Mouse (Mus musculus): ENCODE data around the gene Katnb1.

Katnb1 gene

DNA sequence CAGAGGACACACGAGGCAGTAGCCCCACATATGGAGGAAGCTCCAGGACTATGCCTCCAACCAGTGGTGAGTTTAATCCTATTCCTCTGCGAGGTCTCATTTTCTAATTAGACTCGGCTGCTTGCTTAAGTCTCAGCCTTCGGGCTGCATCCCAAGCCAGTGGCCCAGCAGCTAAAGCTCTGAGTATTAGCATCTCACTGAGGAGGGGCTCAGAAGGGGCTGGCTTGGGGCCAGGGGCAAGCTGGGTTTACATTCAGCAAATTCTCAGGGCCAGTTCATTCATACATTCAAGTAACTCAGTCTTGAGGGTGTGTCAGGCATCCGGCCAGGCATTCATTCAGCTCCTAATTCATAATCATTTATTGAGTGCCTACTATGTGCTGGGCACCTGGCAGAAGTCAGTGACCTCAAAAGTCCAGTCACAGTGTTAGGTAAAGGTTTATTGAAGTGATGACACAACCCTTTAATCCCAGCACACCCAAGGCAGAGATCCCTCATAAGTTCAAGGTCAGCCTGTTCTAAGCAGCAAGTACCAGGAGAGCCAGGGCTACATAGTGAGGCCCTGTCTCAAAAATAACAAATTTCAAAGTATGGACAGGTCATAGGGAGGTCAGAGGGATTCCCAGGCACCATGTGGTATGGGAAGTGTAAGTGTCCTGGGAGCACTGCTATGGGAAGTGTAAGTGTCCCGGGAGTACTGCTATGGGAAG lies 57.5 kb downstream of the Katnb1 start:
- DNase-seq (ENCODE audit: extremely low spot score, low read depth, low spot score), result no peak

DNA sequence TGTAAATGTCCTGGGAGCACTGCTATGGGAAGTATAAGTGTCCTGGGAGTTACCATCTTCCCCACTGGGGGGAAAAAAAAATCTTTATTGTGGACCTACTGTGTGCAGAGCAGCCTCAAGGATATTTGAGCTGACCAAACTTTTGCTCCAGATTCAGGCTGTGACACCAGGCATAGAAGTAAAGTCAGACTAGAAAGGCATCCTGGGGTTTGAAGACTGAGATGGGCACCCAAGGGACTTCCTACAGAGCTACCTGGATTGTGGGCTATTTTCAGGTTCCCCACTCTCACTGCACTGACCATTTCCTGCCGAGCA lies 58.0 kb downstream of the Katnb1 start:
- no peak for DNase-seq (ENCODE audit: extremely low spot score, low read depth, low spot score)

DNA sequence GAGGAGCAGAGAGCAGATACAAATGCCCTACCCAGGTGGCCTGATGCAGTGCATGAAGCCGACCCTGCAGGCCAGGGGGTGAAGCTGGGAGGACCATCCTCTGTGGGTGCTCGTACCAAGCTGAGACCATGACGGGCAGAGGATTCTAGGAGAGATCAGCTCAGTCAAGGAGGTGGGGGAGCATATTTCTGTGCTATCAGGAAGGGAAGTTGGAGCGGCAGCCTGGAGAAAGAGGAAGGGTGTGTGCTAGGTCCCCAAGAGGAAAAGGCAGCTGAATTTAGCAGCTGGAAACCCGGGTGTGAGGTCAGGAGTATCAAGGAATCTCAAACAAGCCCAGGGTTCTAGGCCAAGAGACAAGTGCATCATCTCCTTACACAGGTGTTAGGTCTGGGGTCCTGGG lies 59.6 kb downstream of the Katnb1 start:
- no peak for DNase-seq (ENCODE audit: extremely low spot score, low read depth, low spot score)

DNA sequence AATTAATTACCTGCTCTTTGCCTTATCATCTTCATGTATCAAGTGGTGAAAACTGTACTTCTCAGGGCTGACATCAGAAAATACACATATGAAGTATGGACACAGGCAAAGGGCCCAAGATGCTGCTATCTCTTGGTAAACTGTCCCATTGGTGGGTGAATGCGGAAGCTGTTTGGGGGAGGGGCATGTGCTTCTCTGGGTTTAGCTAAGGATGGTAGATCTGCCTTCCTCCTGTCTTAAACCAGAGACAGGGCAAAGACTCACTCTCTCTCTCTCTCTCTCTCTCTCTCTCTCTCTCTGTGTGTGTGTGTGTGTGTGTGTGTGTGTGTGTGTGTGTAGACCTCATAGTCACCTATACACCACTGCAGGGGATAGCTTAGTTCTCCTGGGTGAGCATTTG lies 60.0 kb downstream of the Katnb1 start:
- DNase-seq (ENCODE audit: extremely low spot score, low read depth, low spot score), result no peak

DNA sequence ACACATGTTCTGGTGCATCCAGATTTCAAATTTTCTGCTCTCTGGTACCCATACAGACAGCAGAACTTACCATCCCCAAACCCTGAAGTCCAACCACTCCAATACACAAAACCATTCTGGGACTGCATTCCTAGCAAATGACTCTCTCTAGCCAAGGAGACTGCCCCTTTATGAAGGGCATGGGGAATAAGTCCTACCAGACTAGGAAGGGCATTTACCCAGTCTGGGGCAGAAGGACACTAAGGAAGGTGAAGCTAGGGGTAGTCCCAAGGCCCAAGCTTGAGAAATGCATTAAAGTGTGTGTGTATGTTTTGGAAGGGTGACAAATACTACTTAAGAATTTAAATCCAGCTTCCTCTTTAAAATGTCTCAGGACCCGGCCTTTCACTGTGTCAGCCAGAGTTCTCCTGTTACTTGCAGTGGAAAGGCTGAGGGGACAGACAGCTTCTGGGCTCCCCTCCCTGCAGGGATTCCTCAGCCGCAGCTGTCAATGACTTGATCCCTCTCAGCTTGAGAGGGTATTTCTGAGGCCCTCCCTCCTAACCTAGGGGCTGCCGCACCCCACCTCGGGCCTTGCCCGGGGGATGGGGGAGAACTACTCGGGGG lies 60.6 kb downstream of the Katnb1 start:
- no peak for DNase-seq (ENCODE audit: extremely low spot score, low read depth, low spot score)

DNA sequence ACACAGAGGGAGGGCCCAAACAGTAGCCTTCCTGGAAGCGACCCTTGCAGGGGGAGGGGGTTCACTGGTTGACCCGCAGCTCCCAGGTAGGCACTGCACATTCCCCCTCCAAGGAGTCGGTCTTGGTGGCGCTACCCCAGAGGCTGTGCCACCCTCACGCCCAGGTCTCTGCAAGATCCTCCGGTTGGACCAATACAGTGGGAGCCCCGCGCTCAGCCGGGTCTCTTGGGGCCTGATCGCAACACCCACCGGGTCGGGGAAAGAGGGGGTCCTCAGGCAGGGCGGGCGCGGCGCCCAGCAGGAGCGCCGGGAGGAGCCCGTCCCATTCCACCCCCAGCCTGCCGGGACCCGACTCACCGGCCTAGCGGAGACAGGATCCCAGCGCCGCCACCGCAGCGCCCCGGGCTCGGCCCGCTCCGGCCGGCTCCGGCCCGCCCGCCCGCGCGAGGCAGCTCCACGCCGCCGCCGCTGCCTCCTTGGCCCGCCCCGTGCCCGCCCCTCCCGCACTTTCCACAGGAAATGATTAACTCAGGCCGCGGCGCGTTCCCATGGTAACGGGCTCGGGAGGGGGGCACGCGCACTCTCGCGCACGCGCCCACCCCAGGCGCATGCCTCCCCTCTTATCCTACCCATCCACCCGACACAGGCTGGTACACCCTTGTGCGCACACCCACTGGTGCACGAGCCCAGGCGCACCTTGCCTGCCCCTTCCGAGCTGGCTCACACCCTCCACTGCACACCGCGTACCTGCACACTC lies 61.3 kb downstream of the Katnb1 start:
- no peak for DNase-seq (ENCODE audit: extremely low spot score, low read depth, low spot score)

DNA sequence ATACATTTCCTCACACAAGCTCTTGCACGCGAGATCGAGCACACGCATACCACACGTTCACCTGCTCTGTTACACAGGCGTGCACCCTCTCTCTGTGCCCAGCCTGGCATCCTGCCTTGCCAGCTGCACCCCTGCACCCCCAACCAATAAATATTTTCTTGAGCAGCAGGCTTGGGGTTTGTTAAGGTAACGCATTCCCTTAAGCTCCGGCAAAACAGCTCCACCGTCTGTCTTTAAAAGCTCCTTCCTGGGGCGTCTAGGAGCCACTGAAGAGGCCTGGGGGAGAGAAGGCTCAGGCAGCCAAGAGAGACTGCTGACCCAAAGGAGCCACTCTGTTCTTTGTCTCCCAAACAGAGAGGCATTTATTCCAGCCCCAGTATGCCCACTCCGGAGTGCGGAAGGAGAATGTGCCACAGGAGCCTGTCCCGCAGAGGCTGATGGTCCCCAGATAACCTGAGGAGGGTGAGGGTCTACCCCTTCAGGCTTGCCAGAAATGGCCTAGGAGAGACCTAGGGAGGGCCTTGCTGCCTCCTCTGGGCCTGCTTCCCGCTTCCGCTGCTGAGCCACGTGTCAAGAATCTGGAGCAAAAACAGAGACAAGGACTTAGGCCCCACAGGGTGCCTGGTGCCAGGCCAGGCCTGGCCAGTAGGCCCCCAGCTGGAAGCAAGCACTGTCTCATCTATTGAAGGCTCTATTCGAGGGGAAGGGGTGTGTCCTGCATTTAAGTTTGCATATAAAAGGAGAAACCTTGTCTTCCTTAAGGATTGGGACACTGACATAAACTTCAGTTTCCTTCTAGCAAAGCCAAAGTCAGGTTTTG lies 62.2 kb downstream of the Katnb1 start:
- no peak for DNase-seq (ENCODE audit: extremely low spot score, low read depth, low spot score)

DNA sequence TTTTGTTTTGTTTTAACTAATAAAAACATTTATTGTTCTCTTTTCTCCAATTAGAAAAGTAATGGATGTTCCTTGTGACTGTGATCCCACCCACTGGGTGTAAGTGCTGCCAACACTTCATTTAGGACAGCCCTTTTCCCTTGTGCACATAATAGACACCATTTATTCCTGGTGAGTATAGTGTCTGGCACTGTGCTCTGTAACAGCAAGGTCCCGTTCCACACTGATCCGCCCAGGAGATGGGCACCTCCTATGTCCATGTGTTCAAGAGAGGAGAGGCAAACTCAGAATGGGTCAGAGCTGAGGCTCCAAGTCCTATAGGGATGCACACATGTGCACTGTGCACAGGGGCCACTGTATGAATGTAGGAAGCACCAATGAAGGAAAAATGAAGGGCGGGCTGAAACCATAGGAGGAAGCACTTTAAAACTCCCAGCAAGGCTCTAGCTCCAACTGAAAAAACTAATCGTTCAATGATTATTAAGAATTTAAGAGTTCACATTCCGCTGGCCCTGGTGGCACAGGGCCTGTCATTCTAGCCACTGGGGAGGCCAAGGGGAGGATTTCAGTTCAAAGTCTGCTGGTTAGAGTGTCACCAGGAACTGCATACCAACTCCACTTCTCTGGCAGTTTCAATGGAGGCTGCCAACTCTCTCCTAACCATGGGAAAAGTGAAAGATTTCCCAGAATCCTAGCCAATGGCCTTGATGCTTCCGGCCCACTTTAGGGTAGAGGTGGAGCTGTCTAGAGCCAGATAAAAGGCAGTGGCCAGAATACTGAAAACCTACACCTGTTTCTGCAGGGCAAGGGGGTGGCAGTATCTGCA lies 63.0 kb downstream of the Katnb1 start:
- no peak for DNase-seq (ENCODE audit: extremely low spot score, low read depth, low spot score)

DNA sequence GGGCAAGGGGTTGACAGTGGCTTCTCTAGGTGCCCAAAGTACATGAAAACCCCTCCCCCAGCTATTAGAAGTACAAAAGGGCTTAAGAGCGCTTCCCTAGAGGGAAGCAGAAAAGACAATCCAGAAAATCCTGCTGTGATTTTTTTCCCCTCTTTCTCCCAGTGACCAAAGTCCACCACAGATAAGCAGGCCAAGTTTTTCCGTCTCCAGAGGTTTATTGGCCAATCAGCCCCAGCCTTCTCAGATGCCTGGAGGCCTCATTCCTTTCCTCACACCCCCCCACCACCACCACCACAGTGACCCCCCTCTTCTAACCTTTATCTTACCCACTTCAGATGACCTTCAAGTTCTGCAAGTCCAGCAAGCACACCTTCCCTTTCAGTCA lies 63.6 kb downstream of the Katnb1 start:
- DNase-seq (ENCODE audit: extremely low spot score, low read depth, low spot score), result no peak

DNA sequence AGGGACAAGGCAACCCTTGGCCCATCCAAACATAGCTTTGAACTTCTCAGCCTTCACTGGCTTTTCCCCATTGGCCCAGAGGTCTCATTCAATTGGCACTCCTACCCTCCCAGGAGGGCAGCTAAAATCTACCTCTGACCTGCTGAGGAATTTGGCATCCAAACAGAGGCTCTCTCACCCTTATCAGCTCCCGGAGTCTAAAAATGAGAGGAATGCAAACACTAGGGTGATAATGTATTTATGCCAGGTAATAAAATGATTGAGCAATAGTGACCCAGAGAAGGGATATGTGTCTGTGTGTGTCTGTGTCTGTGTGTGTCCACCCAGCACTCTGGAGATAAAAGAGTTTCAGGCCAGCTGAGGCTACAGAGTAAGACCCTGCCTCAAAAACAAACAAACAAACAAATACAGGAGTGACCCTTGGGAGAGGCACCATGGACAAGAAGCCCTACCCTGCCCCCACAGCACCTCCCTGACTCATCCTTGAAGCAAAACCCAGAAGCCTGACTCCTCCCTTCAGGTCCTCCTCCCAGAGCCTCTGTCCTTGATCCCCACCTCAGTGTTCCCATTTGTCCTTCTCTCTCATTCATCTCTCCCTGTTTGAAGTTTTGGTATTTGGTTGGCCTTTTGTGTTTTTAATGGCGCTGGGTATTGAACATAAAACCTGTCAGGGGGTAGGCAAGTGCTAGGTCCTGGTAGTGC lies 65.2 kb downstream of the Katnb1 start:
- DNase-seq (ENCODE audit: extremely low spot score, low read depth, low spot score), result no peak

DNA sequence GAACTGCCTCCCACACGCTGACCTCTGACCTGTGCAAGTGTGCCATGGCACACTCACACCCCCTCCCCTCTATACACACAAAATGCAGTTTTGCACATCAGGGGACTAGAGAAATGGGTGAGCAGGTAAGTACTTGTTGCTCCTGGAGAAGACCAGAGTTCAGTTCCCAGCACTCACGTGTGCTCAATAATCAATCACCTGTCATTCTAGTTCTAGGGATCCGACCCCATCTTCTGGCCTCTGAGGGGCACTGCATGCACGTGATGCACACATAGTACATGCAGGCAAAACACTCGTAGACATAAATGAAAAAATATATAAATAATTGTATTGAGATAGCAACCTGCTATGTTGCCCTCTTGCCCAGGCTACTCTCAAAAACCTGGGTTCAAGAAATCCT lies 65.9 kb downstream of the Katnb1 start:
- no peak for DNase-seq (ENCODE audit: extremely low spot score, low read depth, low spot score)

DNA sequence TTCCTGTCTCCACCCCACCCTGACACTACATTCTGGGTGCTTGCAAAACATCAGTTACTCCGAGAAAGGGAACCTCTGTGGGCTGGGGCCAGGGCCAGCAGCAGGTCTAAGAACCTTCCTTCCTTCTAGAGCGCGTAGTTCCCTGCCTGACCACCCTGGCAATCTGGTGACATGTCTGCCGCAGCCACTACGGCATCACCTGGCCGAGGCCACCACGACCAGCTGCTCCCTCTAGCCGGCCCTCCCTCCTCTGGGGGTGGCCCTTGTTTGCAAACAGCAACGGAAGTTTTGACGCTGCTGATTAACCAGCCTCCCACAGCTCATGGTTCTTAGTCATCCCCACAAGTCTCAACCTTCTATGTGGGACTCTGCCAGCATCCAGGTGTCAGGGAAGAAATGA lies 68.4 kb downstream of the Katnb1 start:
- no peak for DNase-seq (ENCODE audit: extremely low spot score, low read depth, low spot score)

DNA sequence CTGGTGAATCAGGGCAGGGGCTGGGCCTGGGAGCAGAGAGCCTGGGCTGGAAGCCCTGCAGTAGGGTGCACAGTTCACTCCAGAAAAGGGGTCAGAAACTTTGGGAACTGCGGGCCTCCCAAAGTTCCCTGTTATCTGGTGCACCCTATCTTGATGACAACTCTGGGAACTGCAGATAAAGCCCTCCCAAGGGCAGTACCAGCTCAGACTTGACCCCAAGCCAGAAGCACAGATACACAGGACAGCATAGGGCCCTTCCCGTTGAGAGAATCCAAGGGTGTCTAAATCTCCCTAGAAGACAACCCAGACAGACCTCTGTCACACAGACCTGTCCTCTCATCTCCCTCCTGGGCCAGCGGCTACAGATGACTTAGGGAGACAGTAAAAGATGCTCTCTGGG lies 69.6 kb downstream of the Katnb1 start:
- no peak for DNase-seq (ENCODE audit: extremely low spot score, low read depth, low spot score)
